Mouse (Mus musculus) cerebellum, postnatal 10 days (tissue): ENCODE results near the gene Myadm.
A peak's percentile ranks its signal among the peaks of the same experiment; 100 is the strongest.
"Not testable (repeated sequence)": the region's sequence is repeated elsewhere in the genome, so short reads cannot be mapped to it uniquely, and the experiment has no call there.

ENCODE experiments used
- DNase-seq, 2 experiments: peaks; one replicate each; pipeline ENCODE4 v3.0.0; 2021; ENCODE audit warnings: mixed read lengths in 2 of 2

The Myadm gene

GRCm38 (mm10) chr7:3288976-3289970, at the start of gene Myadm, which contains the start of gene Prkcg:
Gene Myadm, plus strand, starts transcription at chr7:3289080.
Gene Prkcg, plus strand, starts transcription at chr7:3289179.
- DNase-seq = peak; percentile 87 to 89

GRCm38 (mm10) chr7:3239193-3239592, 49.7 kb upstream of the Myadm start:
- no peak for DNase-seq

- no peak for DNase-seq
These were observed 28.2 kb upstream of the Myadm start for GRCm38 (mm10) chr7:3260701-3261100.

- peak; percentile 42 to 51 for DNase-seq
These were observed 27.4 kb upstream of the Myadm start for GRCm38 (mm10) chr7:3261446-3261845.

GRCm38 (mm10) chr7:3262789-3263188, 26.1 kb upstream of the Myadm start:
- DNase-seq = peak; percentile 53 to 66

- peak; percentile 9 to 13 for DNase-seq
These were observed 24.4 kb upstream of the Myadm start for GRCm38 (mm10) chr7:3264390-3265022.

- no peak for DNase-seq
These were observed 23.6 kb upstream of the Myadm start for GRCm38 (mm10) chr7:3265311-3265710.

GRCm38 (mm10) chr7:3267261-3267660, 21.6 kb upstream of the Myadm start:
- DNase-seq = no peak

DNA sequence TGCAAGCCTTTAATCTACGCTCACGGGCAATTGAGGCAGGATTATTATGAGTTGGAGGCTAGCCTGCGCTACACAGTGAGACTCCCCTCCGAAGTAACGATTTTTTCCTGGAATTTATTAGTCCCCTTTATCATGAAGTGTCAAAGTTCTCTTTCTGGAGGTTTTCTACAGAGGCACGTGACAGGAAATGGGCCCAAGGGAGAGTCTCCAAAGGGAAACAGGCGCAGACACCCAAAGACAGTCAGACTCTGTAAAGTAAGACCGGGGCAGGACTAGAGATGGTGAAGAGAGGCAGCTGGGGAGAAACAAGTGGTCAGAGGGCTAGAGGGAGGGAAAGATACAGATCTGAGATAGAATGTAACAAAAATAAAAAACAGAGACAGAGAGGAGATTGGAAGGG, 21.0 kb upstream of the Myadm start:
- no peak for DNase-seq

DNA sequence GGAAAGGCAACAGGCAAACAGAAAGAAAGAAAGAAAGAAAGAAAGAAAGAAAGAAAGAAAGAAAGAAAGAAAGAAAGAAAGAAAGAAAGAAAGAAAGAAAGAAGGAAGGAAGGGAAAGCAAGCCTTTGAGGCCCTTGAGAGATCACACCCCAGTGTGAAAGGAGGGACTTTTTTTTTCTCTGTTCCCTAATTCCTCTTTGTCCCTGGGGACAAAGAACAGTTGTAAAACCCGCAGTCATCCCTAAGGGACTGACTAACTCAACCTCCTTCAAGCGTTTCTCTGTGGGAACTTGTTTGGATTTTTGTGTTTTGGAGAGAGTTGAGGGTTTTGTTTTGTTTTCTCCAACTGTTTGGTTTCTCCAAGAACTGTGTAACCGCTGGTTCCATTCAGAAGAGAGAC, 20.6 kb upstream of the Myadm start:
- DNase-seq = no peak

- no peak for DNase-seq
These were observed 16.7 kb upstream of the Myadm start for GRCm38 (mm10) chr7:3272206-3272605.

DNA sequence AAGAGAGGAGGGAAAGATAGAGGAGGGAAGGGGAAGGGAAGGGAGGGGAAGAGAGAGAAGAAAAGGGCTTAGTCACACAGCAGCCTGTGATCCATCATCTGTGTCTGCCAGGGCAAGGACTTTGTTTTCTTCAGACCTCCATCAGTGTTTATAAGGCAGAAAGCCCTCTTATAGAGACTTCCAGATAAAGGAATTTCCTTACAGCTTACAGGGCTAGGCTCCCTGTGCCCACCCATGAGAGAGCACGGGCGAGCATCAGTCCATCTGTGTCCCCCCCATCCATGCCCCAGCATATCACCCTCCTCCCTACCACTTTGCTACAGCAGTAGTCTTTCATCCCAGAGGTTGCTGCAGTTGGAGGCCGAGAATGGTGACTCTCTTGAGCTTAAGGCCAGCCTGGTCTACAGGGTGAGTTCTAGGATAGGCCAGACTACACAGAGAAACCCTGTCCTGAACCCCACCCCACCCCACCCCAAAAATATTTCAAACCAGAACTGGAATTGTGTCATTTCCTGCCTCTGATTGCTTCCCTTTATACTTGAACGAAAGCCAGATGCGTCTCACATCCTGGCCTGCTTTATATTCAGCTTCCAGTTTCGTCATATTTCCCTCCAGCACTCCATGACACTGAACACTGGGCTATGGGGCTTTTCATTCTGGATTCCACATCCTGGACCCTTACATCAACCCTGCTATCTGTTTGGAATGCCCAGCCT, 13.3 kb upstream of the Myadm start:
- DNase-seq = no peak

GRCm38 (mm10) chr7:3276781-3277180, 12.1 kb upstream of the Myadm start:
- not testable (repeated sequence) for DNase-seq

GRCm38 (mm10) chr7:3280080-3280653, 8.7 kb upstream of the Myadm start:
- no peak for DNase-seq

GRCm38 (mm10) chr7:3280654-3281153, 8.2 kb upstream of the Myadm start:
- peak; percentile 41 to 63 for DNase-seq

- DNase-seq = no peak
These were observed 7.1 kb upstream of the Myadm start for GRCm38 (mm10) chr7:3281741-3282140.

GRCm38 (mm10) chr7:3283081-3283875, 5.6 kb upstream of the Myadm start:
- no peak for DNase-seq

DNA sequence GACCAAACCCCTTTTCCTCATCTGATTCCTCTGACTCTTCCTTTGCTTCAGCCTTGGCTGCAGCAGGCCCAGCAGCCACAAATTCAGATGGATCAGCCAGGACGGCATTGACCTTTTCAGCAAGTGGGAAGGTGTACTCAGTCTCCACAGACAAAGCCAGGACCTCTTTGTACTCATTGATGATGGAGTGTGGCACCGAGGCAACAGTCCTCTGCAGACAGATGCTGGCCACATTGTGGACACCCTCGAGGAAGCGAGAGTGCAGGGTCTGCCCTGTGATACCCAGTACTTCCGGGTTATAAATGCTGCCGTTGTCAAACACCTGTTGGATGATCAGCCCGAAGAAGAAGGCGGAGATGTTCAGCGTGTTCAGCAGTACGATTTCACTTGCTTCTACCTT, 4.3 kb upstream of the Myadm start:
- DNase-seq = no peak

- no peak for DNase-seq
These were observed 2.8 kb upstream of the Myadm start for GRCm38 (mm10) chr7:3286036-3286435.

GRCm38 (mm10) chr7:3287186-3287585, 1.7 kb upstream of the Myadm start:
- DNase-seq = peak in 1 of 2 experiments; percentile 27

DNA sequence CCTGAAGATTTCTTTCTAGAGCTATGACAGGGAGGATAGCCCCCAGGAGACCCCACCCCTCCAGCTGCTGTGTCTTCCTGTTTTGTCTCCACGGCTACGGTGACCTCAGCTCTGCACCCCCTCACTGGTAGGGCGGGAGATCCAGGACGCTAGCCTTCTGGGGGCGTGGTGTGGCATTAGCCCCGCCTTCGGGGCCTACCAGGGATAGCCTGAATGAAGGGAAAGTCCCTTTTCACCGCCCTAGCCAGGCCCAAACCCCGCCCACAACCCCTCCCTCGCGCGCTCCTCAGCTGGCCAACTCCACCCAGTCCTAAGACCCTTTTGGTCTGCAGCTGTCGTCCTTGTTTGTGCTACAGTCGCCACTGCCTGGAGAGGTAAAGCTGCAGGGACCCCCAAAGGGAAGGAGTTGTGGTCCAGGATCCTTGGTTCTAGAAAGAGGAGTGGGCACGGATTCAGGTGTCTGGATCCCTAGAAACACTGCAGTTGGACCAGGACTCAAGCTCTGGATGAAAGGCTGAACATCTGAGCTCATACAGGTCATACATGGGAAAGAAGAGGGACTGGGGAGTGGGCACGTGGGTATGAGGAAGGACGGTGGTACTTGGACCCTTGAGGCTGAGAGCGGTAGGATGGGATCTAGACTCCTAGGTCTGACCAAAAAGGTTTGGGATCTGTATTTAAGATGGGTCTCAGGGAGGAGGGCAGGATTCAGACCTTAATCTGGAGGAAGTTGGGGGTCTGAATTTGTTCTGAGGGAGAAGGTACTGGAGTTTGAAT, 1.6 kb downstream of the Myadm start:
- peak; percentile 93 to 96 for DNase-seq
